Mouse (Mus musculus): ENCODE data around the gene Syn3.

- TF ChIP-seq POLR2A (IDR thresholded peaks at IDR 0.05; ENCODE audit: borderline replicate concordance, extremely low read depth, insufficient read depth, insufficient read length, poor library complexity, severe bottlenecking) (no peak), CTCF (IDR thresholded peaks at IDR 0.05; ENCODE audit: borderline replicate concordance, extremely low read depth, insufficient read depth, insufficient read length) (peak; percentile 73)
These were observed 195.8 kb downstream of the Syn3 start for GRCm38 (mm10) chr10:86302761-86303494.
